Comparison of ENCODE assay signal across 9 mouse cellular contexts in genomic region chr2:26387713-26388112, GRCm38 (mm10). TPM values are rescaled to one million over a fixed set of nuclear protein-coding genes. Genes with fewer than 3 reads are reported as not detected.
DNase-seq lines count a peak whose midpoint lies in the region; ATAC-seq lines count a peak whose summit lies in the region.
"Had no signal": no experiment of that assay in that cellular context is flagged by ENCODE, and none has a peak within 500 bp of the region (broad histone marks: within the 10 kb centered on the region; RNA-seq: fewer than 3 reads in every experiment).

No protein-coding gene starts in this region.

- H3K4me1 ChIP-seq in heart, embryonic 16.5 days (ENCODE audit: control insufficient read depth, insufficient read depth, low read length) = peaks cover 11% of the 10 kb centered on the region
- peaks cover 22% of the 10 kb centered on the region for H3K4me1 ChIP-seq in embryonic facial prominence, embryonic 12.5 days
- peaks cover 23% of the 10 kb centered on the region for H3K4me1 ChIP-seq in midbrain, embryonic 15.5 days

- H3K27ac ChIP-seq in heart, embryonic 16.5 days (ENCODE audit: low read length) = no peak overlapping the region
- H3K27ac ChIP-seq in embryonic facial prominence, embryonic 12.5 days = no peak overlapping the region
- H3K27ac ChIP-seq in midbrain, embryonic 15.5 days = no peak overlapping the region

- no peaks in the 10 kb centered on the region for H3K27me3 ChIP-seq in heart, embryonic 16.5 days (ENCODE audit: control insufficient read depth, insufficient read depth, low read length)
- no peaks in the 10 kb centered on the region for H3K27me3 ChIP-seq in embryonic facial prominence, embryonic 12.5 days
- no peaks in the 10 kb centered on the region for H3K27me3 ChIP-seq in midbrain, embryonic 15.5 days (replicated peaks)

- WGBS in heart, embryonic 16.5 days = 85% methylated on average over 3 of the region's 3 CpGs
- WGBS in embryonic facial prominence, embryonic 12.5 days = 87% methylated on average over 3 of the region's 3 CpGs
- 93% methylated on average over 3 of the region's 3 CpGs for WGBS in midbrain, embryonic 15.5 days

- H3K9me3 ChIP-seq in heart, embryonic 16.5 days (replicated peaks; ENCODE audit: control insufficient read depth, low read length) = no peaks in the 10 kb centered on the region
- no peaks in the 10 kb centered on the region for H3K9me3 ChIP-seq in embryonic facial prominence, embryonic 12.5 days
- no peaks in the 10 kb centered on the region for H3K9me3 ChIP-seq in midbrain, embryonic 15.5 days

- peaks cover 52% of the 10 kb centered on the region for H3K36me3 ChIP-seq in heart, embryonic 16.5 days (ENCODE audit: control insufficient read depth, insufficient read depth)
- H3K36me3 ChIP-seq in embryonic facial prominence, embryonic 12.5 days = peaks cover 75% of the 10 kb centered on the region
- peaks cover 56% of the 10 kb centered on the region for H3K36me3 ChIP-seq in midbrain, embryonic 15.5 days (replicated peaks)

- peak overlapping the region; percentile 94 for H3K4me2 ChIP-seq in heart, embryonic 16.5 days (ENCODE audit: low read depth, low read length)
- peak overlapping the region; percentile 94 for H3K4me2 ChIP-seq in embryonic facial prominence, embryonic 12.5 days (replicated peaks)
- H3K4me2 ChIP-seq in midbrain, embryonic 15.5 days = peak overlapping the region; percentile 96

- no peak overlapping the region for H3K9ac ChIP-seq in heart, embryonic 16.5 days (ENCODE audit: low read length)
- peak overlapping the region; percentile 95; the same call in 1 of the 2 replicates for H3K9ac ChIP-seq in embryonic facial prominence, embryonic 12.5 days
- no peak overlapping the region for H3K9ac ChIP-seq in midbrain, embryonic 15.5 days

- peak overlapping the region; percentile 92; the same call in 1 of the 2 replicates for H3K4me3 ChIP-seq in heart, embryonic 16.5 days (ENCODE audit: low read length)
- peak overlapping the region; percentile 97 for H3K4me3 ChIP-seq in embryonic facial prominence, embryonic 12.5 days
- H3K4me3 ChIP-seq in midbrain, embryonic 15.5 days = peak overlapping the region; percentile 86

- ATAC-seq in heart, embryonic 16.5 days (replicated peaks; ENCODE audit: extremely low read depth, insufficient read depth, low FRiP score) = no peak
- ATAC-seq in embryonic facial prominence, embryonic 12.5 days (ENCODE audit: insufficient number of reproducible peaks, insufficient read depth, low FRiP score, low TSS enrichment) = no peak
- ATAC-seq in midbrain, embryonic 15.5 days (replicated peaks) = no peak

- DNase-seq in heart, adult 8-10 months (ENCODE audit: low spot score) = no peak
- peak; percentile 84 for DNase-seq in kidney, adult 9 months
- no peak for DNase-seq in urinary bladder, postnatal 10 days (ENCODE audit: low spot score)
- DNase-seq in urinary bladder, postnatal 14 days (ENCODE audit: low spot score) = no peak
- no peak for DNase-seq in T-cell, adult 2 months (ENCODE audit: low spot score)
- DNase-seq: heart, postnatal 14 days had no signal

RNA-seq across cellular contexts. Expression of gene Entr1, which starts 1.4 kb away (rescaled TPM):
- polyA plus RNA-seq in heart, embryonic 16.5 days (2015; fragmentation: Nextera tagmentation; extraction: Ambion mirVana) = 81.4 and 86.0 TPM in 2 replicates
- 10 to 100 TPM; 38.1 to 49.7 (median 44.6) TPM for total RNA-seq in heart, adult 8-10 months (2022)
- 184 and 188 TPM in 2 replicates for polyA plus RNA-seq in embryonic facial prominence, embryonic 12.5 days (2016; fragmentation: Nextera tagmentation; extraction: Ambion mirVana)
- polyA plus RNA-seq in midbrain, embryonic 15.5 days (2015; fragmentation: Nextera tagmentation; extraction: Ambion mirVana) = 175 and 181 TPM in 2 replicates

RNA-seq across cellular contexts. Expression of gene Pmpca, which starts 1.4 kb away (rescaled TPM):
- 118 and 119 TPM in 2 replicates for polyA plus RNA-seq in heart, embryonic 16.5 days (2015; fragmentation: Nextera tagmentation; extraction: Ambion mirVana)
- total RNA-seq in heart, adult 8-10 months (2022) = 100 to 1,000 TPM; 137 to 173 (median 153) TPM
- 108 and 112 TPM in 2 replicates for polyA plus RNA-seq in embryonic facial prominence, embryonic 12.5 days (2016; fragmentation: Nextera tagmentation; extraction: Ambion mirVana)
- polyA plus RNA-seq in midbrain, embryonic 15.5 days (2015; fragmentation: Nextera tagmentation; extraction: Ambion mirVana) = 92.1 and 97.6 TPM in 2 replicates

RNA-seq across cellular contexts. Expression of gene Snapc4, which starts 7.3 kb away (rescaled TPM):
- 14.8 and 18.5 TPM in 2 replicates for polyA plus RNA-seq in heart, embryonic 16.5 days (2015; fragmentation: Nextera tagmentation; extraction: Ambion mirVana)
- total RNA-seq in heart, adult 8-10 months (2022) = 10 to 100 TPM in 2 of 4 experiments, 1 to 10 TPM in 2; 6.4 to 13.1 (median 8.6) TPM
- 39.2 and 42.7 TPM in 2 replicates for polyA plus RNA-seq in embryonic facial prominence, embryonic 12.5 days (2016; fragmentation: Nextera tagmentation; extraction: Ambion mirVana)
- 33.0 and 40.0 TPM in 2 replicates for polyA plus RNA-seq in midbrain, embryonic 15.5 days (2015; fragmentation: Nextera tagmentation; extraction: Ambion mirVana)

RNA-seq across cellular contexts. Expression of gene Inpp5e, which starts 21.3 kb away (rescaled TPM):
- polyA plus RNA-seq in heart, embryonic 16.5 days (2015; fragmentation: Nextera tagmentation; extraction: Ambion mirVana) = 15.0 and 15.3 TPM in 2 replicates
- 10 to 100 TPM; 14.9 to 19.2 (median 15.8) TPM for total RNA-seq in heart, adult 8-10 months (2022)
- 30.1 and 31.5 TPM in 2 replicates for polyA plus RNA-seq in embryonic facial prominence, embryonic 12.5 days (2016; fragmentation: Nextera tagmentation; extraction: Ambion mirVana)
- polyA plus RNA-seq in midbrain, embryonic 15.5 days (2015; fragmentation: Nextera tagmentation; extraction: Ambion mirVana) = 27.7 and 28.6 TPM in 2 replicates

RNA-seq across cellular contexts. Expression of gene Card9, which starts 27.0 kb away (rescaled TPM):
- 1.0 and 1.2 TPM in 2 replicates for polyA plus RNA-seq in heart, embryonic 16.5 days (2015; fragmentation: Nextera tagmentation; extraction: Ambion mirVana)
- 1 to 10 TPM in 3 of 4 experiments, under 1 TPM in 1; 0.54 to 2.2 (median 1.7) TPM for total RNA-seq in heart, adult 8-10 months (2022)
- polyA plus RNA-seq in embryonic facial prominence, embryonic 12.5 days (2016; fragmentation: Nextera tagmentation; extraction: Ambion mirVana) = 0.87 and 0.97 TPM in 2 replicates
- 1.6 and 2.9 TPM in 2 replicates for polyA plus RNA-seq in midbrain, embryonic 15.5 days (2015; fragmentation: Nextera tagmentation; extraction: Ambion mirVana)
